Mouse (Mus musculus) bone marrow, adult 2 months (tissue): ENCODE data around the gene Nckipsd. TPM values are rescaled to one million over a fixed set of nuclear protein-coding genes. Genes with fewer than 3 reads are reported as not detected.

Source experiments
- H3K27ac ChIP-seq: fragments of 200-500 bp; 2 replicates; pipeline ENCODE4 v1.5.1; 2012; ENCODE audit warnings: low read depth, mild to moderate bottlenecking, control low read depth, inconsistent platforms, low read length; ENCODE audit not compliant: control insufficient read depth, poor library complexity, insufficient read depth
- H3K4me1 ChIP-seq: fragments of 200-500 bp; 2 replicates; pipeline ENCODE4 v1.6.1; 2011; ENCODE audit warnings: low read length; ENCODE audit not compliant: control insufficient read depth, insufficient read depth
- H3K4me3 ChIP-seq: fragments of 200-500 bp; replicated peaks from 2 replicates; pipeline ENCODE3; 2011; ENCODE audit warnings: mild to moderate bottlenecking, low read depth, low read length, control low read depth; ENCODE audit not compliant: control insufficient read depth
- CTCF ChIP-seq: fragments of 200-500 bp; IDR thresholded peaks from 2 replicates; pipeline ENCODE4 v1.5.1; 2011; ENCODE audit warnings: low read length, control low read depth; ENCODE audit not compliant: control insufficient read depth, insufficient read depth
- POLR2A ChIP-seq: fragments of 200-500 bp; IDR thresholded peaks from 2 replicates; pipeline ENCODE4 v1.6.1; 2011; ENCODE audit warnings: low read depth, mild to moderate bottlenecking, control low read depth, low read length, borderline replicate concordance; ENCODE audit not compliant: control insufficient read depth
- WGBS: fragments of 180-500 bp; shearing (Covaris S2); methylation state at CpG from one replicate; pipeline ENCODE4 v1.1.7; 2018; 5-methylcytosine and 5-hydroxymethylcytosine counted together
- polyA plus RNA-seq: library from polyadenylated mRNA; stranded (reverse); fragments of >200 nt; gene quantifications from 2 replicates; pipeline ENCODE4 v1.2.4, GENCODE M21; 2011; ENCODE audit warnings: low replicate concordance; ENCODE audit not compliant: missing spikeins, insufficient read depth, insufficient read length

Nckipsd gene
- polyA plus RNA-seq, 1 experiment, result 13.4 TPM

DNA sequence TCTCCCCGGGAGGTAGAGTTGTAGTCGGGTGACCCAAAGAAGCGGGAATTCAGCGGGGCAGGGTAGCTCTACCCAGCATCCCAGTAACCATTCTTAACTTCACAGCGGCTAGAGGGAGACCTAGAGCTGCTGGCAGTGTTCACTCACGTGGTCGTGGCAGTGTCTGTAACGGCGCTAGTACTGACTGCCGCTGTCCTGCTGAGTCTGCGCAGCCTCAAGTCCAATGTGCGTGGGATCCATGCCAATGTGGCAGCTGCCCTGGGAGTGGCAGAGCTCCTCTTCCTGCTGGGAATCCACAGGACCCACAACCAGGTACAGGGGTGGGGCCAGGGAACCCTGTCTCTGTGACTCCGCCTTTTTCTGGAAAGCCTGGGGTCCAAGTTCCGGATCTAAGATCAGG, 34.8 kb downstream of the Nckipsd start:
- Histone ChIP-seq H3K27ac (no peak overlapping the region), H3K4me3 (no peak overlapping the region), H3K4me1 (no peaks in the 10 kb centered on the region; the same call in 1 of the 2 replicates)
- no peak for TF ChIP-seq POLR2A
- TF ChIP-seq CTCF, result no peak
- 17% methylated on average over 14 of the region's 14 CpGs for whole genome bisulfite sequencing

DNA sequence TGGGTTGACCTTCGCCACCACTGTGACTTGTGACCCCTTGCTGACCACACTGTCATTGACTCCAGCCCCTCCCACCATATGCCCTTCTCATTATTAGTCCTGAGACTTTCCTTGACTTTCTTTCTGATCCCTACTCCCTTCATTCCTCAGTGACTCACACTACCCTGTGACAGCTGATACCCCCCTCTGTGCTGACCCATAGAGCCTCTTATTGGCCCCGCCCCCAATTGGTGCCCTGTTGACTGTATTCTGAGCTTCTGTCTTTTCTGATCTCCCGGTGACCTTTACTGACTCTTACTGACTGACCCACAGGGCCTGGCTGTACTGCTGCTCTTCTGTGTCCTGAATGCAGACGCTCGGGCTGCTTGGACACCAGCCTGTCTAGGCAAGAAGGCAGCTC, 37.2 kb downstream of the Nckipsd start:
- TF ChIP-seq CTCF, result no peak
- TF ChIP-seq POLR2A, result no peak
- WGBS, result 80% methylated on average over 5 of the region's 5 CpGs
- no peak overlapping the region for H3K4me3 ChIP-seq
- no peak overlapping the region for H3K27ac ChIP-seq
- no peaks in the 10 kb centered on the region; the same call in none of the 2 replicates for H3K4me1 ChIP-seq

DNA sequence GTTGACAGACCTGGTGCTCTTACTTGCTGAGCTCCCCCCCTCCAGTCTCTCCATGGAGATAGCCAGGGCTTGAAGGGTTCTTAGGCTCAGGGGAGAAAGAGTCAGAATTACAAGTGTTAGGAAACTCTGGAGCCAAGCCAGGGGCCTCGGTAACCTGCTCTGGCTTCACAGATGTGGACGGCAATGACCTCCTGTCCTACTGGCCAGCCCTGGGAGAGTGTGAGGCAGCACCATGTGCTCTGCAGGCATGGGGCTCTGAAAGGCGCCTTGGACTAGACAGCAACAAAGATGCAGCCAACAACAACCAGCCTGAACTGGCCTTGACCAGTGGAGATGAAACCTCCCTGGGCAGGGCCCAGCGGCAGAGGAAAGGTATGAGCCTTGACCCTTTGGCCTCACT, 39.2 kb downstream of the Nckipsd start:
- Histone ChIP-seq H3K4me3 (no peak overlapping the region), H3K4me1 (no peaks in the 10 kb centered on the region; the same call in none of the 2 replicates), H3K27ac (no peak overlapping the region)
- 64% methylated on average over 4 of the region's 4 CpGs for WGBS
- TF ChIP-seq CTCF (no peak), POLR2A (no peak)

DNA sequence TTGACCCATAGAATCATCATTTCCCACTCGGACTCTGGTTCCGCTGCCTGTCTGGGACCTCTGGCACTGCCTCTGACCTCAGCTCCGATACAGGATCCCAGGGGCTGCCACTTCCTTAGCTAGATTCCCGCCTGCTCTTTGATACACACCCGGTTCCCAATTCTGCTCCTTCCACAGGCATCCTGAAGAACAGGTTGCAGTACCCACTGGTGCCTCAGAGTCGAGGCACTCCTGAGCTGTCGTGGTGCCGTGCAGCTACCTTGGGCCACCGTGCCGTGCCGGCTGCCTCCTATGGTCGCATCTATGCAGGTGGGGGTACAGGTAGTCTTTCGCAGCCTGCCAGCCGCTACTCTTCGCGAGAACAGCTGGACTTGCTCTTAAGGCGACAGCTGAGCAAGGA, 40.3 kb downstream of the Nckipsd start:
- no peak overlapping the region for H3K4me3 ChIP-seq
- no peaks in the 10 kb centered on the region; the same call in none of the 2 replicates for H3K4me1 ChIP-seq
- no peak overlapping the region for H3K27ac ChIP-seq
- 77% methylated on average over 17 of the region's 17 CpGs for WGBS
- TF ChIP-seq CTCF, result no peak

- WGBS, result 60% methylated on average over 3 of the region's 3 CpGs
- peak within 1 kb of the TSS; percentile 68 for H3K4me3 ChIP-seq
- peaks cover 3% of the 10 kb centered on the region for H3K4me1 ChIP-seq
- no peak for TF ChIP-seq POLR2A
- TF ChIP-seq CTCF, result no peak
- H3K27ac ChIP-seq, result peak within 1 kb of the TSS; percentile 64
Measured at GRCm38 (mm10) chr9:108852976-108853375, 44.8 kb downstream of the Nckipsd start, which contains the start of gene Slc26a6. Gene Slc26a6, plus strand, starts transcription at chr9:108853283.

- WGBS, result 2% methylated on average over 25 of the region's 25 CpGs
- H3K4me1 ChIP-seq, result peaks cover 3% of the 10 kb centered on the region
- H3K27ac ChIP-seq, result peak overlapping the region; percentile 64
- TF ChIP-seq POLR2A, result peak; percentile 5; the same call in 1 of the 2 replicates
- TF ChIP-seq CTCF, result peak; percentile 70
- peak overlapping the region; percentile 68 for H3K4me3 ChIP-seq
Measured at GRCm38 (mm10) chr9:108853635-108854240, 45.6 kb downstream of the Nckipsd start.

DNA sequence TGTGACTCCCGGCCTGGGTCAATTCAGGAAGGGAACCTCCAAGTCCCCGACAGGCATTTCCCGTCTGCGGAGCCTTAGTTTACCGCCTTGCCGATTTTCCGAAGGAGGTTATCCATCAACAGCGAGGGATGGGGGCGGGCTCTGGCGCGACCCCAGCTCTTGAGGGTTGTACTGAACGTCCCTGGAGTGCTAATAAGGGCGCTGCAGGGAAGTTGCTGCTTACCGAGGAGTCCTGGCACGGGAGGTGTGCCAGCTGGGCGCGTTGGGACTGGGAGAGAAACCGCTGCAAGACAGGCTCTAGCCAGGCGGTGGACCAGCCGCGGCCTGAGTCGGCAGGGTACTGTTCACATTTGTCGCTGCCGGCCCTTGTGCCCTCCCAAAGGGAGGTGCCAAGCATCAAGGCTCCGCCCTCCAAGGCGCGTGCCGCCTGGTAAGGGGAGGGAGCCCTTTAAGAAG, 46.1 kb downstream of the Nckipsd start:
- under 1% methylated on average over 28 of the region's 28 CpGs for WGBS
- H3K27ac ChIP-seq, result peak overlapping the region; percentile 64
- peak overlapping the region; percentile 68 for H3K4me3 ChIP-seq
- peaks cover 3% of the 10 kb centered on the region for H3K4me1 ChIP-seq
- peak; percentile 94 for TF ChIP-seq POLR2A
- no peak for TF ChIP-seq CTCF

DNA sequence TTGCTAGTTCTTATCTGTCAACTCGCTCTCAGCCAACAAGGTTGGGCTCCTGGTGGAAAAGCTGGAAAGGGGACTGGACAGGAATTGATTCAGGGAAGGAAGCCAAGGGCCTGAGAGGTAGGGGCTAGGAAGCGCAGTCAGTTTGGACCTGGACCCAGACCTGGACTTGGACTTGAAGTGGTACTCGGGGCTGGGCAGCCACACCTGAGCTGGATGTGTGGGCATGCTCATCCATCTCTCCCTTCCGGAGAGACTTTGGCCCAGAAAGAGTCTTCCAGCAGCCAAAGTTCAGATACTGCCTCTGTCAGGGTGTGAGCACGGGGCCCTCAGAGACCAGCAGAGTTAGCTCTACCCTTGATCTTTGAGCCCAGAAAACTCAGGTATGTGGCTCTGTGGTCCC, 47.2 kb downstream of the Nckipsd start:
- WGBS, result 77% methylated on average over 5 of the region's 5 CpGs

DNA sequence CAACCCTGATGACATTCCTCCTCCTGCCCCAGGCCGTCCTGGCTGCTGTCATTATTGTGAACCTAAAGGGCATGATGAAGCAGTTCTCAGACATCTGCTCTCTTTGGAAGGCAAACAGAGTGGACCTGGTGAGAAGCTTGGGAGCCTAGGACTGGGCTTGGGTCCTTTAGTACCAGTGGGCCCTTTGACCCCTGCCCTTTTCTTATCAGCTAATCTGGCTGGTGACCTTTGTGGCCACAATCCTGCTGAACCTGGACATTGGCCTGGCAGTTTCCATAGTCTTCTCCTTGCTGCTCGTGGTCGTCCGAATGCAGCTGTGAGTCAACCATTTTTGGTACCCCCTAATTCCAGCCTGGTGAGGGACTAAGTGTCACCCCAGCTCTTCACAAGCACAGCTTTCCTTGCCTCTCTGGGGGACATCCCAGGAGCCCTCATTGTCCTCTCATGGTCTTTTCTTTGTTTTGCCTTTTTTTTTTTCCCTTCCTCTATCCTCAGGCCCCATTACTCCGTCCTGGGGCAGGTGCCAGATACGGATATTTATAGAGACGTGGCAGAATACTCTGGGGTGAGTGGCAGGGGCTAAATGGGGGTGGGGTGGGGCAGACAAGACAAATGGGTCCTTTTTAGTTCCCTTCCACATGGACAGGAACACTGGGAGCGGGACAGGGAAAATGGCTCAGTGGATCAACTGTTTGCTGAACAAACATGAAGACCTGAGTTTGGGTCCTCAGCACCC, 50.8 kb downstream of the Nckipsd start:
- no peak overlapping the region for H3K4me3 ChIP-seq
- TF ChIP-seq CTCF, result no peak
- TF ChIP-seq POLR2A, result no peak
- WGBS, result 91% methylated on average over 8 of the region's 8 CpGs
- H3K27ac ChIP-seq, result no peak overlapping the region
- H3K4me1 ChIP-seq, result peaks cover 1% of the 10 kb centered on the region; the same call in 1 of the 2 replicates

More for the DNA sequence above, 47.2 kb downstream of the Nckipsd start:
- peaks cover 3% of the 10 kb centered on the region for H3K4me1 ChIP-seq
- no peak overlapping the region for H3K27ac ChIP-seq
- no peak for TF ChIP-seq POLR2A
- no peak for TF ChIP-seq CTCF
- H3K4me3 ChIP-seq, result no peak overlapping the region

Other genes starting within 250 kb of the Nckipsd start
- 56.2 and 207 TPM in 2 replicates for gene Impdh2, start 248.1 kb upstream of the Nckipsd start, polyA plus RNA-seq
- gene Ndufaf3, start 240.9 kb upstream of the Nckipsd start, polyA plus RNA-seq, result 14.7 and 23.0 TPM in 2 replicates
- 44.0 and 105 TPM in 2 replicates for gene Dalrd3, start 238.5 kb upstream of the Nckipsd start, polyA plus RNA-seq
- gene Wdr6, start 229.6 kb upstream of the Nckipsd start, polyA plus RNA-seq, result 5.8 and 7.9 TPM in 2 replicates
- gene P4htm, start 210.7 kb upstream of the Nckipsd start, polyA plus RNA-seq, result 1.4 TPM in 1 of 2 replicates, not detected in the other
- gene Arih2, start 159.0 kb upstream of the Nckipsd start, polyA plus RNA-seq, result 28.5 and 29.4 TPM in 2 replicates
- 8.4 and 13.7 TPM in 2 replicates for gene Slc25a20, start 146.3 kb upstream of the Nckipsd start, polyA plus RNA-seq
- 3.8 and 10.6 TPM in 2 replicates for gene Prkar2a, start 119.1 kb upstream of the Nckipsd start, polyA plus RNA-seq
- gene Ip6k2, start 24.6 kb upstream of the Nckipsd start, polyA plus RNA-seq, result 28.0 and 37.3 TPM in 2 replicates
- 5.3 and 14.9 TPM in 2 replicates for gene Celsr3, start 18.0 kb downstream of the Nckipsd start, polyA plus RNA-seq
- 11.0 and 13.3 TPM in 2 replicates for gene Slc26a6, start 44.9 kb downstream of the Nckipsd start, polyA plus RNA-seq
- gene Tmem89, start 106.3 kb downstream of the Nckipsd start, polyA plus RNA-seq, result not detected in 2 replicates
- gene Uqcrc1, start 128.3 kb downstream of the Nckipsd start, polyA plus RNA-seq, result 50.7 and 70.0 TPM in 2 replicates
- 5.5 and 17.5 TPM in 2 replicates for gene Col7a1, start 145.2 kb downstream of the Nckipsd start, polyA plus RNA-seq
- gene Ucn2, start 177.6 kb downstream of the Nckipsd start, polyA plus RNA-seq, result not detected in 2 replicates
- 15.4 and 35.2 TPM in 2 replicates for gene Pfkfb4, start 183.4 kb downstream of the Nckipsd start, polyA plus RNA-seq
- gene Shisa5, start 230.2 kb downstream of the Nckipsd start, polyA plus RNA-seq, result 69.2 and 133 TPM in 2 replicates